Mouse (Mus musculus) bone marrow, adult 2 months (tissue): ENCODE measurements around the gene Med16.

Source experiments
- CTCF ChIP-seq: fragments of 200-500 bp; IDR thresholded peaks from 2 replicates; pipeline ENCODE4 v1.5.1; 2011; ENCODE audit warnings: low read length, control low read depth; ENCODE audit not compliant: control insufficient read depth, insufficient read depth
- POLR2A ChIP-seq: fragments of 200-500 bp; IDR thresholded peaks from 2 replicates; pipeline ENCODE4 v1.6.1; 2011; ENCODE audit warnings: low read depth, mild to moderate bottlenecking, control low read depth, low read length, borderline replicate concordance; ENCODE audit not compliant: control insufficient read depth

DNA sequence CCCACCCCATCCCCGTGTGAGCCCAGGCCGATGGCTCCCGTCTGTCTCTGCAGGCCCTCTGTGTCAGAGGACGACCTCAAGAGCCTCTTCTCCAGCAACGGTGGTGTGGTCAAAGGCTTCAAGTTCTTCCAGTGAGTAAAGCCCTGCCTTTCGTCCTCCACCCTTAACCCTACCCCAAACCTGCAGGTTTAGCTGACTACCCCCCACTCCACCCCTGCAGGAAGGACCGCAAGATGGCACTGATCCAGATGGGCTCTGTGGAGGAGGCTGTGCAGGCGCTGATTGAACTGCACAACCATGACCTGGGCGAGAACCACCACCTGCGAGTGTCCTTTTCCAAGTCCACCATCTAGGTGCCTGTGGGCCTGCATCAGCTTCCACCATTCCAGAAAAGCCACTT, 45.8 kb downstream of the Med16 start:
- no peak for TF ChIP-seq CTCF
- TF ChIP-seq POLR2A, result no peak
